Mouse (Mus musculus) erythroblast, embryonic 14.5 days (primary cell): Measurements from ENCODE around the gene Mdm4.

Experiments used
- GATA1 ChIP-seq: IDR thresholded peaks from 2 replicates; pipeline ENCODE4 v1.6.1; 2012; ENCODE audit warnings: low read length, inconsistent platforms, mixed read lengths
- TAL1 ChIP-seq: IDR thresholded peaks from 3 replicates; pipeline ENCODE4 v1.6.1; 2012; ENCODE audit warnings: low read length, inconsistent platforms, mixed read lengths

DNA sequence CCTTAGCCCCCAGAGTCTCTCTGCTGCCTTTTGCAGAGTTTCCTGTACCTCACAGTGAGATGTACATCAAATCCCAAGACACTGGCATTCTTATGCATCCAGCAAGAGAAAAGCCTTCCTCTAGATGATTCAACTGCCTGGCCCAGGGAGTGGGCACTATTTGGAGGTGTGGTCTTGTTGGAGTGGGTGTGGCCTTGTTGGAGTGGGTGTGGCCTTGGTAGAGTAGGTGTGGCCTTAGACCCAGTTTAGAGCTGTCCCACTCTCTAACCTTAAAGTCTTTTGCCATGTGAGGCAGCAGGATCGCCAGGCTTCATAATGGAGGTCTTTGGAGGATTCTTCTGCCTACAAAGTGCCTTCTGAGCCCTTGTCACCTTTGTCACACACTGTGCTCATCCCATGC, 120.4 kb downstream of the Mdm4 start:
- TF ChIP-seq GATA1 = no peak
- no peak for TF ChIP-seq TAL1
